Mouse (Mus musculus) forebrain, embryonic 13.5 days (tissue): ENCODE data around the gene Rgs19. TPM values are rescaled to one million over a fixed set of nuclear protein-coding genes. Genes with fewer than 3 reads are reported as not detected.

Source experiments
- ATAC-seq: fragments of 200-750 bp; cut with Nextera tagmentation; 2 replicates; pipeline ENCODE4 v1.8.0; 2017
- H3K27ac ChIP-seq: fragments of 300-500 bp; sonication (generic); 2 replicates; pipeline ENCODE4 v1.5.1; 2015; ENCODE audit warnings: inconsistent platforms, mild to moderate bottlenecking, moderate library complexity
- H3K27me3 ChIP-seq: fragments of 300-500 bp; sonication (generic); 2 replicates; pipeline ENCODE4 v1.6.1; 2015; ENCODE audit warnings: mild to moderate bottlenecking, inconsistent platforms
- H3K36me3 ChIP-seq: fragments of 300-500 bp; sonication (generic); 2 replicates; pipeline ENCODE4 v1.6.1; 2015; ENCODE audit warnings: mild to moderate bottlenecking, inconsistent platforms; ENCODE audit not compliant: poor library complexity, severe bottlenecking
- H3K4me1 ChIP-seq: fragments of 300-500 bp; sonication (generic); 2 replicates; pipeline ENCODE4 v1.6.1; 2015; ENCODE audit warnings: inconsistent platforms
- H3K4me2 ChIP-seq: fragments of 300-500 bp; sonication (generic); 2 replicates; pipeline ENCODE4 v1.6.1; 2015; ENCODE audit warnings: inconsistent platforms, mild to moderate bottlenecking, moderate library complexity
- H3K4me3 ChIP-seq: fragments of 300-500 bp; sonication (generic); 2 replicates; pipeline ENCODE4 v1.5.1; 2015; ENCODE audit warnings: mild to moderate bottlenecking, inconsistent platforms
- H3K9ac ChIP-seq: fragments of 300-500 bp; sonication (generic); 2 replicates; pipeline ENCODE4 v1.6.1; 2015; ENCODE audit warnings: mild to moderate bottlenecking, inconsistent platforms
- H3K9me3 ChIP-seq: fragments of 300-500 bp; sonication (generic); replicated peaks from 2 replicates; pipeline ENCODE4 v1.6.1; 2016; ENCODE audit warnings: inconsistent platforms
- WGBS: fragments of 180-500 bp; shearing (Covaris S2); methylation state at CpG from one replicate; pipeline ENCODE4 v1.1.7; 2015; 5-methylcytosine and 5-hydroxymethylcytosine counted together
- polyA plus RNA-seq: library from polyadenylated mRNA; unstranded; fragments of >200 nt; fragmentation: Nextera tagmentation; extraction: Ambion mirVana; gene quantifications from 2 replicates; pipeline ENCODE4 v1.2.1, GENCODE M21; 2015

Rgs19 gene
- polyA plus RNA-seq, result 45.3 and 45.4 TPM in 2 replicates

- H3K9ac ChIP-seq, result peak within 1 kb of the TSS; percentile 85
- H3K4me3 ChIP-seq, result peak within 1 kb of the TSS; percentile 70
- H3K27me3 ChIP-seq, result peaks cover 2% of the 10 kb centered on the region; the same call in 1 of the 2 replicates
- ATAC-seq, result peak; percentile 89
- H3K4me2 ChIP-seq, result peak within 1 kb of the TSS; percentile 81
- under 1% methylated on average over 70 of the region's 75 CpGs for WGBS
- peaks cover 17% of the 10 kb centered on the region for H3K4me1 ChIP-seq
- peaks cover 15% of the 10 kb centered on the region for H3K36me3 ChIP-seq
- no peaks in the 10 kb centered on the region for H3K9me3 ChIP-seq
- H3K27ac ChIP-seq, result peak within 1 kb of the TSS; percentile 57; the same call in 1 of the 2 replicates
These were observed at the start of gene Rgs19 for GRCm38 (mm10) chr2:181693339-181694280. Rgs19 (minus strand) TSS chr2:181693977.

- no peak for ATAC-seq
- Histone ChIP-seq H3K4me2 (no peak overlapping the region), H3K4me3 (no peak overlapping the region), H3K27me3 (no peaks in the 10 kb centered on the region), H3K27ac (no peak overlapping the region), H3K9me3 (no peaks in the 10 kb centered on the region), H3K9ac (no peak overlapping the region), H3K36me3 (no peaks in the 10 kb centered on the region), H3K4me1 (peaks cover 13% of the 10 kb centered on the region)
- WGBS, result 73% methylated on average over 3 of the region's 3 CpGs
These were observed 36.3 kb upstream of the Rgs19 start for GRCm38 (mm10) chr2:181730051-181730450.

DNA sequence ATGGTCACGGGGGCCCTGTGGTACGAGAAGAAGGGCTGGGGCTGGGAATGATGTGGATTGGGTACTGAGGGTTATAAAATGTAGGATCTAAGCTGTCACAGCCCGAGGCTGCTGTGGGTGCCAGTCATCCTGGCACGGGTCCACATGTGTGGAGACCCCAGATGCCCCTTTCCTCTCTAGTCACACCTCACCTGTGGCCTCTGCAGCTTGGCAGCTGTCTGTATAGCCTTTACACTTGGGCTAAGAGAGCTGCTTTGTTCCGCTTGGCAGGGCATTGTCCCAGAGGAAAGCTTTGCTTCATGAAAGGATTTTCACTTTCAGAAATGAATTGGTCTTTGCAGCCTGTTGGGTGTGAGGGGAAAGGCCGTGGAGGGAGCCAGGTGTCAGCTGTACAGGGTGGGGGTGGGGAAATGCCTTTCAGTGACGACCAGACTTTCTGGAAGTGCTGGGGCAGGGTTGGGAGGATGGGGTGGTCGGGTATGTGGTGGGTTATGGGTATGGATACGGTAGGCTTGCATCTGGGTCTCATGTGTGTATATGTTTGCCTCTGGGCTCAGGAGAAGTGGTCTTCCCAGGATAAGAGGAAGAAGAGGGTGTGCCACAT, 34.0 kb upstream of the Rgs19 start:
- Histone ChIP-seq H3K4me2 (no peak overlapping the region), H3K36me3 (no peaks in the 10 kb centered on the region), H3K4me3 (no peak overlapping the region), H3K27ac (peak overlapping the region; percentile 54), H3K9ac (no peak overlapping the region), H3K9me3 (no peaks in the 10 kb centered on the region), H3K27me3 (no peaks in the 10 kb centered on the region), H3K4me1 (peaks cover 13% of the 10 kb centered on the region)
- ATAC-seq, result peak; percentile 69
- WGBS, result 33% methylated on average over 9 of the region's 9 CpGs

DNA sequence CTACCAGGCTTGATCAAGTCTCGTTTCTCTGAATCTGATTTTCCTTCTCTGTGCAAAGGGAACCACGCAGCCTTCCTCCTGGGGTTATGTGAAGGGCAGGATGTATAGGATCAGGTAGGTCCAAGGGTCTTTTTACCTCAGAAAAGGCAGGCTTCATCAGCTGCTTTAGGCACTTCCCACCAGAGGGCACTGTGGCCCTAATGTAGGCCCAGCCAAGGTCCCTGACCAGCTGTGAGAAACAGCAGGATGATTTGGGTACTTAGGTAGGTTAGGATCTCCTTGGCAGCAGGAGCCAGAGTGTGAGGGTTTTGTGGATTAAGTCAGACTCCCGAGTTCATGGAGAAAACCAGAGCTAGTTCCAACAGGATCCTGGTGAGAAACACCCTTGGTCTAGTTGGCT, 28.4 kb upstream of the Rgs19 start:
- peaks cover 22% of the 10 kb centered on the region for H3K36me3 ChIP-seq
- H3K27me3 ChIP-seq, result no peaks in the 10 kb centered on the region
- no peak overlapping the region for H3K9ac ChIP-seq
- ATAC-seq, result peak; percentile 24; the same call in 1 of the 2 replicates
- 12% methylated on average over 3 of the region's 3 CpGs for WGBS
- H3K4me2 ChIP-seq, result no peak overlapping the region
- no peak overlapping the region for H3K4me3 ChIP-seq
- no peak overlapping the region for H3K27ac ChIP-seq
- H3K9me3 ChIP-seq, result no peaks in the 10 kb centered on the region
- H3K4me1 ChIP-seq, result peaks cover 4% of the 10 kb centered on the region

- peaks cover 11% of the 10 kb centered on the region for H3K4me1 ChIP-seq
- no peaks in the 10 kb centered on the region for H3K9me3 ChIP-seq
- no peaks in the 10 kb centered on the region for H3K27me3 ChIP-seq
- no peak for ATAC-seq
- H3K4me2 ChIP-seq, result no peak overlapping the region
- peaks cover 22% of the 10 kb centered on the region for H3K36me3 ChIP-seq
- no peak overlapping the region for H3K9ac ChIP-seq
- H3K4me3 ChIP-seq, result no peak overlapping the region
- H3K27ac ChIP-seq, result no peak overlapping the region
These were observed 27.4 kb upstream of the Rgs19 start for GRCm38 (mm10) chr2:181721200-181721599.

GRCm38 (mm10) chr2:181720061-181720460, 26.3 kb upstream of the Rgs19 start:
- no peak overlapping the region for H3K4me2 ChIP-seq
- no peak overlapping the region for H3K9ac ChIP-seq
- no peak for ATAC-seq
- no peaks in the 10 kb centered on the region for H3K9me3 ChIP-seq
- H3K27me3 ChIP-seq, result no peaks in the 10 kb centered on the region
- no peak overlapping the region for H3K27ac ChIP-seq
- H3K4me1 ChIP-seq, result peaks cover 23% of the 10 kb centered on the region
- peaks cover 22% of the 10 kb centered on the region for H3K36me3 ChIP-seq
- no peak overlapping the region for H3K4me3 ChIP-seq
- WGBS, result 45% methylated on average over 3 of the region's 3 CpGs

DNA sequence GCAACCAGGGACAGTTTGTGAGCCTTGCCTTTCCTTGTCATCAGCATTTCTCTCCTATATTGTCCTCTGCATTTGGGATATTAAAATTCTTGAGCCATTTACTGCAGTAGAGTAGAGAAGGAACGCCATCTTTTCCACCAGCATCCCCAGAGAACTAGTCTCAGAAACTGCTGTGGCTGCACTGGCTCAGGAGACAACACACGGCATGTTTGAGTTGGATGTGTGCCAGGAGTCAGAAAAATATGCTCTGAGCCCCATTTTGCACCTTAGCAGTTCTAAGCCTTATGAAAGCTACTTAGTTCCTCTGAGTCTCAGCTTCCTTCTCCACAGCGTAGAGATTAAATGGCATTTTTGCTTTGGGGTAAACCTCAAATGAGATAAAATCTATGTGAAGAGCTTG, 23.2 kb upstream of the Rgs19 start:
- H3K9ac ChIP-seq, result no peak overlapping the region
- H3K4me1 ChIP-seq, result peaks cover 39% of the 10 kb centered on the region
- H3K36me3 ChIP-seq, result peaks cover 22% of the 10 kb centered on the region
- peak overlapping the region; percentile 66 for H3K4me2 ChIP-seq
- ATAC-seq, result no peak
- no peak overlapping the region; the same call in 1 of the 2 replicates for H3K27ac ChIP-seq
- 70% methylated on average over 3 of the region's 3 CpGs for WGBS
- H3K9me3 ChIP-seq, result no peaks in the 10 kb centered on the region
- 0 out of 2 replicates have a peak overlapping the region, but pooled peaks have one; percentile 44 for H3K4me3 ChIP-seq
- H3K27me3 ChIP-seq, result no peaks in the 10 kb centered on the region

DNA sequence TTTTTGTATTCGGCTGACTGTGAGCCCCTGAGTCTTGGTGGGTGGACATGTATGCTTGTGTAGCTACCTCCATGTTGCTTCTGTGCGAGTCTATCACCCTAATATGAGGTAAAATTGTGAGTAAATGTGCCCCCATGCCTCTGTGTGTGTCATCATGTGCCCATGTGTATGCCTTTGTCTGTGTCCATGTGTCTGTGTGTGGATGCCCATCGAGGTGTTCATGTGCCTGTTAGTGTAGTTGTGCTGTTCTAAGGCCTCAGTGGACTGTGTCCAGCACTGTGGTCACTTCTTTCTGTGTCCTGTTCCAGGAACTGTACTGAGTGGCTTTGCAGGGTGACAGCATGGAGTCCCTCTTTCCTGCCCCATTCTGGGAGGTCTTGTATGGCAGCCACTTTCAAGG, 21.6 kb upstream of the Rgs19 start:
- ATAC-seq, result peak; percentile 45
- H3K27me3 ChIP-seq, result no peaks in the 10 kb centered on the region
- 50% methylated on average over 3 of the region's 3 CpGs for WGBS

GRCm38 (mm10) chr2:181714903-181715326, 21.1 kb upstream of the Rgs19 start, which contains the start of gene Oprl1:
Oprl1 (plus strand) TSS chr2:181715016.
- peak within 1 kb of the TSS; percentile 44 for H3K4me3 ChIP-seq
- peak within 1 kb of the TSS; percentile 87 for H3K27ac ChIP-seq
- H3K4me2 ChIP-seq, result peak within 1 kb of the TSS; percentile 66
- H3K9me3 ChIP-seq, result no peaks in the 10 kb centered on the region
- no peaks in the 10 kb centered on the region for H3K27me3 ChIP-seq
- ATAC-seq, result peak; percentile 74
- H3K4me1 ChIP-seq, result peaks cover 39% of the 10 kb centered on the region
- H3K9ac ChIP-seq, result peak within 1 kb of the TSS; percentile 74
- under 1% methylated on average over 7 of the region's 7 CpGs for WGBS
- peaks cover 18% of the 10 kb centered on the region for H3K36me3 ChIP-seq

More for the DNA sequence above, 21.6 kb upstream of the Rgs19 start:
- peak overlapping the region; percentile 87 for H3K27ac ChIP-seq
- peaks cover 22% of the 10 kb centered on the region for H3K36me3 ChIP-seq
- no peaks in the 10 kb centered on the region for H3K9me3 ChIP-seq
- peak overlapping the region; percentile 74 for H3K9ac ChIP-seq
- H3K4me1 ChIP-seq, result peaks cover 39% of the 10 kb centered on the region
- peak overlapping the region; percentile 44 for H3K4me3 ChIP-seq
- H3K4me2 ChIP-seq, result peak overlapping the region; percentile 66

DNA sequence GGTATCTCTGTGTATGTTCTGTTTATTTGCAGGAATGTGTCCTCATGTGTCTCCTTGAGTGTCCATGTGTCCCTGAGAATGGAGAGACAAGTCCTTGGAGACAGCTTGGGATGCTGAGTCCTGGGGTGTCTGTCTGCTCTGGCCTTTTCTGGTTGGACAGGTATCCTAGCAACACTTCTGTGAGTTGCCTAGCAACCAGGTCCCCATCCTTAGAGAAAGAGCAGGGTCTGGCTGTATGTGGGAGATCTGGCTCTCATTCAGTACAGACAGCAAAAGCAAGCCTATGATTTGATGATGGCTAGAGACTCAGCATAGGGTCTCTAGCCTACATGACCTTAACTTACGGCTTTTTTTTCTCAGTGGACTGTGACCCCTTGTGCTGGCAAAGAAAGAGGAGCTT, 20.0 kb upstream of the Rgs19 start:
- peak overlapping the region; percentile 27 for H3K9ac ChIP-seq
- peak overlapping the region; percentile 66 for H3K4me2 ChIP-seq
- no peak overlapping the region for H3K4me3 ChIP-seq
- WGBS, result 70% methylated on average over 1 of the region's 1 CpGs
- no peaks in the 10 kb centered on the region for H3K27me3 ChIP-seq
- ATAC-seq, result peak; percentile 70
- H3K27ac ChIP-seq, result peak overlapping the region; percentile 87
- H3K9me3 ChIP-seq, result no peaks in the 10 kb centered on the region
- peaks cover 39% of the 10 kb centered on the region for H3K4me1 ChIP-seq
- peaks cover 6% of the 10 kb centered on the region for H3K36me3 ChIP-seq

DNA sequence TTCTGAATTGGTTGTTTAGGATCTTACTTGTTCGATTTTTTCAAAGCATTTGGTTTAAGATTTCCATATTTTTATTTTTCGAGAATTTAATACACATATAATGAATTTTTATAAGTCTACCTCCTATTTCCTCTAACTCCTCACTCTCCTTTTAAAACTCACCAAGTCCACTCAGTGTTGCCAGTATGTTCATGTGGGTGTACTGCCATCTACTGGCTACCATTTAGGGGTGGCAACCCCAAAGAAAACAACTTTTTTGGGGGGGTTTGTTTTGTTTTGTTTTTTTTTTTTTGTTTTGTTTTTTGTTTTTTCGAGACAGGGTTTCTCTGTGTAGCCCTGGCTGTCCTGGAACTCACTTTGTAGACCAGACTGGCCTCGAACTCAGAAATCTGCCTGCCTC, 12.9 kb upstream of the Rgs19 start:
- Histone ChIP-seq H3K9ac (no peak overlapping the region), H3K4me3 (no peak overlapping the region), H3K36me3 (no peaks in the 10 kb centered on the region), H3K4me2 (no peak overlapping the region), H3K9me3 (no peaks in the 10 kb centered on the region), H3K27ac (no peak overlapping the region), H3K4me1 (no peaks in the 10 kb centered on the region), H3K27me3 (no peaks in the 10 kb centered on the region)
- no peak for ATAC-seq
- 36% methylated on average over 4 of the region's 4 CpGs for WGBS

DNA sequence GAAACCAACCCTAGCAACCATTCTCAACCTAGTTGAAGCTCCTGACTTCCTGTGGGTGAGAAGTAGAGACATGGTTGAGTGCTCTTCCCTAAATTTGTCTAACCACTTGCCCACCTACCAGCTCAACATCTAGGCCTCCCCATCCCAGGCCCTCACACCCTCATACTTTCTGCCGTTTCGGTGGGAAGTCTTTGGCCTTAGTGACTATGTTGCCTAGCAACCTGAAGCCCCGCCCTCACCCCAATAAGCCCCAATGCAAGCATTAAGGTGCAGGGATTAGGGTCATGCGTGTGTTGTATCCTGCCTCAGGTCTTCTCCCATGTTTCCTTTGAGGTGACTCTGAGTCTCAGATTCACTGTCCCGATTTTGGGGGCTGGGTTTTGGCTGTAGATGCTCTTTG, 4.5 kb upstream of the Rgs19 start, which contains the start of gene Lkaaear1:
TSS of gene Lkaaear1 (minus strand) at position 202 of the 400 bp plus-strand sequence.
- Histone ChIP-seq H3K27ac (no peak within 1 kb of the TSS), H3K27me3 (peaks cover 2% of the 10 kb centered on the region; the same call in 1 of the 2 replicates), H3K9me3 (no peaks in the 10 kb centered on the region), H3K9ac (no peak within 1 kb of the TSS), H3K4me2 (no peak within 1 kb of the TSS), H3K4me3 (no peak within 1 kb of the TSS), H3K4me1 (peaks cover 5% of the 10 kb centered on the region; the same call in 1 of the 2 replicates), H3K36me3 (no peaks in the 10 kb centered on the region)
- 47% methylated on average over 5 of the region's 5 CpGs for WGBS
- ATAC-seq, result no peak
